Mouse (Mus musculus) right cerebral cortex, postnatal 14 days (tissue): ENCODE measurements at regions not wholly inside any gene's neighbourhood (a gene's known extent, or its start where the extent isn't known, plus 50 kb on each side); places are given as distances from the start of the nearest gene placed in this dataset.
"Not testable (repeated sequence)": the region's sequence is repeated elsewhere in the genome, so short reads cannot be mapped to it uniquely, and the experiment has no call there.

Source experiments
- DNase-seq: peaks from one replicate; pipeline ENCODE4 v3.0.0; 2022

- DNase-seq = no peak
These were observed 418.1 kb upstream of the Slc10a2 start for GRCm38 (mm10) chr8:5523281-5523680.

- no peak for DNase-seq
These were observed 390.7 kb upstream of the Slc10a2 start for GRCm38 (mm10) chr8:5495861-5496260.

GRCm38 (mm10) chr8:5490491-5490890 lies 385.3 kb upstream of the Slc10a2 start:
- DNase-seq = no peak

GRCm38 (mm10) chr8:5482938-5483337 lies 377.8 kb upstream of the Slc10a2 start:
- no peak for DNase-seq

GRCm38 (mm10) chr8:5472999-5473398 lies 367.8 kb upstream of the Slc10a2 start:
- DNase-seq = no peak

- DNase-seq = no peak
These were observed 367.4 kb upstream of the Slc10a2 start for GRCm38 (mm10) chr8:5472582-5472981.

GRCm38 (mm10) chr8:5457619-5458018 lies 352.5 kb upstream of the Slc10a2 start:
- no peak for DNase-seq

- DNase-seq = no peak
These were observed 348.3 kb upstream of the Slc10a2 start for GRCm38 (mm10) chr8:5453469-5453868.

GRCm38 (mm10) chr8:5442243-5442642 lies 337.1 kb upstream of the Slc10a2 start:
- DNase-seq = not testable (repeated sequence)

- DNase-seq = not testable (repeated sequence)
These were observed 335.3 kb upstream of the Slc10a2 start for GRCm38 (mm10) chr8:5440404-5440803.

- DNase-seq = no peak
These were observed 333.9 kb upstream of the Slc10a2 start for GRCm38 (mm10) chr8:5439054-5439453.

- DNase-seq = no peak
These were observed 323.3 kb upstream of the Slc10a2 start for GRCm38 (mm10) chr8:5428303-5428971.

- DNase-seq = not testable (repeated sequence)
These were observed 311.7 kb upstream of the Slc10a2 start for GRCm38 (mm10) chr8:5416841-5417240.

- no peak for DNase-seq
These were observed 279.7 kb upstream of the Slc10a2 start for GRCm38 (mm10) chr8:5384851-5385250.

GRCm38 (mm10) chr8:5378001-5378400 lies 272.9 kb upstream of the Slc10a2 start:
- no peak for DNase-seq

- no peak for DNase-seq
These were observed 234.8 kb upstream of the Slc10a2 start for GRCm38 (mm10) chr8:5339953-5340352.

GRCm38 (mm10) chr8:5314594-5314993 lies 209.4 kb upstream of the Slc10a2 start:
- no peak for DNase-seq

- DNase-seq = no peak
These were observed 194.8 kb upstream of the Slc10a2 start for GRCm38 (mm10) chr8:5299982-5300381.

GRCm38 (mm10) chr8:5297190-5297589 lies 192.0 kb upstream of the Slc10a2 start:
- DNase-seq = no peak

- no peak for DNase-seq
These were observed 180.6 kb upstream of the Slc10a2 start for GRCm38 (mm10) chr8:5285708-5286161.

- no peak for DNase-seq
These were observed 178.6 kb upstream of the Slc10a2 start for GRCm38 (mm10) chr8:5283799-5284198.

- DNase-seq = no peak
These were observed 157.2 kb upstream of the Slc10a2 start for GRCm38 (mm10) chr8:5262316-5262715.

- peak; percentile 7 for DNase-seq
These were observed 136.7 kb upstream of the Slc10a2 start for GRCm38 (mm10) chr8:5241871-5242270.
